Mouse (Mus musculus): Measurements from ENCODE around the gene Cacng4.

Cacng4 gene

DNA sequence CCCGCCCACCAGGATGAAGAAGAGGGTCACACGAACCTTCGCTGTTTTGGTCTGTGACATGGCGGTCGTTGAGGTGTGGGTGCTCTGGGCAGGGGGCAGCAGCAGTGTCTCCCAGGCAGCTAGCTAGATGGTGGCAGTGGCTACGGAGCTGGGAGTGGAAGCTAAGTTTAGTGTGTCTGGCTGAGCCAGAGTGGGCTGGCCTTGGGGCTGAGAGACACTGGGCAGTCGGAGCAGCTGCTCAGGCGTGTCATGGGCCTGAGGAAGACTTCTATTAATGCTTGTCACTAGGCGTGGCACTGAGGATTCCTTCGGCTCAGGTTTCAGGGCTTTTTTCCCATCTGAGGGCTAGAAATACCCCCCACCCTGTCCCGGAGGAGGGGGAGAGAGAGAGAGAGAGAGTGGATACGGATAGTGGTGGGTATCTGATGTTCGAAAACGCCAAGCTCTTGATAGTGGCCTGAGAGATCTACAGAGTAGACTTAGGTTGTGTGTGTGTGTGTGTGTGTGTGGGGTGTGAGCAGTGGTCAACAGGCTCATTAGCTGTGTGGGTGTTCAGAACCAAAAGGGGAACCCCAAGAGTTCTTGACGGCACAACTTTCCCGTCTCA is 77.9 kb downstream of the Cacng4 start, which contains the start of gene Cacng1:
Cacng1 (minus strand) TSS at position 191 of the 607 bp plus-strand sequence.
- DNase-seq (ENCODE audit: low spot score): no peak

DNA sequence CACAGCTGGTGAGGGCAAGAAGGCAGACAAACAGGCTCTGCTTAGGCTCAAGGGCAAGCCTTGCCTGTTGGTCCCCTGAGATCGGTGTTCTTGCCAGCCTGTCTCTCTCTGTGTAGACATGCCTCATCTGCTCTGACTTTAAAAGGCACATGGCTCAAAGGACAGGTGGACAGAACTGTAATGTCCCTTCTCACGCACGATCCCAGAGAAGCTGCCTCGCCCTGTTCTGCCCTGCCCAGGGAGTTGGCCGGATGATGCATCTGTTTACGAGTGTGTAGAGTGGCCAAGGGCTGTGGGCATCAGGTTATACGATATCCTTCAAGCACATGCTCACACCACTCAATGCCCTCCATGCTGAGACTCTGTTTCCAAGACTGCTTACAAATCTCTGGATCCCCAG is 80.0 kb downstream of the Cacng4 start:
- no peak for DNase-seq (ENCODE audit: low spot score)

GRCm38 (mm10) chr11:107710379-107710778 is 84.0 kb downstream of the Cacng4 start:
- DNase-seq (ENCODE audit: low spot score): no peak

- DNase-seq (ENCODE audit: low spot score): no peak
These were observed 86.3 kb downstream of the Cacng4 start for GRCm38 (mm10) chr11:107707897-107708610.

GRCm38 (mm10) chr11:107705476-107706074 is 88.8 kb downstream of the Cacng4 start:
- DNase-seq (ENCODE audit: low spot score): no peak

DNA sequence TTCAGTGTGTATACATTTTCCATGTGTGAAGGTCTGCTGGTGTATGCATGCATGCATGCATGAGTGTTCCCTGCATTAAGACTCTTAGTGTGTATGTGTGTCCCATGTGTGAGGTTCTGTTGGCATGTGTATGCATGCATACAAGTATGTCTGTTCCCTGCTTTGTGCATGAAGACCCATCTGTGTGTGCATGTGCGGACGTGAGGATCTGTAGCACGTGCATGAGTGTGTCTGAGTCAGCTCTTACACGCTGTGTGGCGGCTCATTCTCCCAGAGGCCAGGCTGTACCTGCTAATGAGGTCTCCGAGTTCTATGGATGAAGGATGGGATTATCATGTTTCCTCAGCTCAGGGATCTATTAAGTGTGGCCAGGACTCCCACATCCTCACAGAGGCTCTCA is 89.3 kb downstream of the Cacng4 start:
- DNase-seq (ENCODE audit: low spot score): no peak

GRCm38 (mm10) chr11:107703272-107704134 is 90.9 kb downstream of the Cacng4 start:
- no peak for DNase-seq (ENCODE audit: low spot score)

DNA sequence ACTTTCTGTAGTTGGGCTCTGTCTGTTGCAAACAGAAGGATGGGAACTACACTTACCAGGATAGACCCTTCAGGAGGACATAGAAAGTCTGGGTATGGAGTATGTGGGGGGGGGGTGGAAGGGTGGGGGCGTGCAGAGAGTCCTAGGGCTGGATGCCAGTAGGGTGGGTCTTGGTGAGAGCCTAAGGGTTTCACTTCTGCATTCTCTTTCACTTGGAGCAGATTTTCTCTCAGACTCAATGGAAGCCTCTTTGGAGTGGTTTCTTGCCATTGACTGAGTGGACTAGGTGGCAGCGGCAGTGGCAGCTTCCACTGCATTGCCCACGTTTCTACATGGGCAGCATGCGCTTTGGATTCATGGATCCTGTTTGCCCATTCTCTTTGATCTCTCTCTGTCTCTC is 94.4 kb downstream of the Cacng4 start:
- no peak for DNase-seq (ENCODE audit: low spot score)

DNA sequence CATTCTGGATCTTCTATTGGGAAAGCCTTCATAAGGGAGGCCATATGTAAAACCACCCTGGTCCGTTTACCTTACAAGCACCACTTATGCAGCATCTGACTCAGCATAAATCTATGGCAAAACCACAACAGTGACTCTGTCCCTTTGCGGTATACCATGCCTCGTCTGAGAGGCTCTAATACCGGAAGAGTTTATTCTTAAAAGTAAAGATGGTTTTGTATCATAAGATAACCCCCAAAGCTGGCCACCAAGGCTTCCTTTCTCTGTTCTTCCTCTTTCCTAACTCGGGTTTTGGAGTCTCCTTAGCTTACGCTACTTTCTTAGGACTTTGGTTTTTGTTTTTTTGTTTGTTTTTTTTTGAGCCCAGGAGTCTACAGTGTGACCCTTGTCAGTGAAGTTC is 101.0 kb downstream of the Cacng4 start:
- no peak for DNase-seq (ENCODE audit: low spot score)

- no peak for DNase-seq (ENCODE audit: low spot score)
These were observed 102.8 kb downstream of the Cacng4 start for GRCm38 (mm10) chr11:107691569-107691968.

- no peak for DNase-seq (ENCODE audit: low spot score)
These were observed 105.9 kb downstream of the Cacng4 start for GRCm38 (mm10) chr11:107688480-107688879.

- DNase-seq (ENCODE audit: low spot score): no peak
These were observed 108.1 kb downstream of the Cacng4 start for GRCm38 (mm10) chr11:107686290-107686689.

GRCm38 (mm10) chr11:107683544-107684465 is 110.6 kb downstream of the Cacng4 start:
- no peak for DNase-seq (ENCODE audit: low spot score)

DNA sequence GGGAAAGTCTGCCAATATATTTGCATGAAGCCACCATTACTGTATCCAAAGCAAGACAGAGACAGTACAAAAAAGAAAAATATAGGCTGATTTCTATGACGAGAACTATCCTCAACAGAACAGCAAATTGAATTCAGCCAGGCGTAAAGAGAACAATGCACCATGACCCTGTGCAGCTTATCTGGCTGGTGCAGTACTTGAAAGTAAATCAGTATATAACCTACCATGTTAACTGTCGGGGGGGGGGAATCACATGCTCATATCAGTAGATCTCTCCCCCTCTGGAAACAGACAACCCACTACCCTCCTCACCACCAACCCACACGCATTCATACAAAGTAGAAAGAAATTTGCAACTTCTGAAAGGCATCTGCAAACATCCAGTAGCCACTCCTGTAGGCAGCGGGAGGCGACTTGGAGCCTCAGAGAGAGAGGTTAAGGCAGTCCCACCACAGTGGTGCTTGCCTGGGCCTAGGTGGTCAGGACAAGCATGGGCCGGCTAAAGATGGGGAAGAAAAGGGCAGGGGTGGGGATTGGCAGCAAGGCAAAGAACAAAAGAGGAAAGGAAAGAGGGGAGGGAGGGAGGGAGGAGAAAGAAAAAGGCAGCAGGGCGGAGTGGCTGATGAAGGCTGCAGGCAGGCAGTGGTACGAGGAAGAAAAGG is 111.5 kb downstream of the Cacng4 start:
- no peak for DNase-seq (ENCODE audit: low spot score)

All from testis, postnatal 10 days (tissue).